Mouse (Mus musculus) hindbrain, embryonic 13.5 days (tissue): Measurements from ENCODE around the gene Map7d1. TPM values are rescaled to one million over a fixed set of nuclear protein-coding genes. Genes with fewer than 3 reads are reported as not detected.
A peak's percentile ranks its signal among the peaks of the same experiment; 100 is the strongest.

Source experiments
- ATAC-seq: fragments of 200-750 bp; cut with Nextera tagmentation; 2 replicates; pipeline ENCODE4 v1.8.0; 2017; ENCODE audit warnings: moderate TSS enrichment; ENCODE audit not compliant: low FRiP score
- H3K27ac ChIP-seq: fragments of 300-500 bp; sonication (generic); 2 replicates; pipeline ENCODE4 v1.5.1; 2015; ENCODE audit warnings: inconsistent platforms, mild to moderate bottlenecking, moderate library complexity
- H3K27me3 ChIP-seq: fragments of 300-500 bp; sonication (generic); 2 replicates; pipeline ENCODE4 v1.6.1; 2015; ENCODE audit warnings: mild to moderate bottlenecking, inconsistent platforms
- H3K36me3 ChIP-seq: fragments of 300-500 bp; sonication (generic); 2 replicates; pipeline ENCODE4 v1.6.1; 2015; ENCODE audit warnings: mild to moderate bottlenecking, inconsistent platforms
- H3K4me1 ChIP-seq: fragments of 300-500 bp; sonication (generic); replicated peaks from 2 replicates; pipeline ENCODE4 v1.6.1; 2015; ENCODE audit warnings: inconsistent platforms
- H3K4me2 ChIP-seq: fragments of 300-500 bp; sonication (generic); 2 replicates; pipeline ENCODE4 v1.6.1; 2015; ENCODE audit warnings: inconsistent platforms, mild to moderate bottlenecking, moderate library complexity
- H3K4me3 ChIP-seq: fragments of 300-500 bp; sonication (generic); 2 replicates; pipeline ENCODE4 v1.5.1; 2015; ENCODE audit warnings: mild to moderate bottlenecking, inconsistent platforms
- H3K9ac ChIP-seq: fragments of 300-500 bp; sonication (generic); 2 replicates; pipeline ENCODE4 v1.6.1; 2015; ENCODE audit warnings: mild to moderate bottlenecking, inconsistent platforms
- H3K9me3 ChIP-seq: fragments of 300-500 bp; sonication (generic); 2 replicates; pipeline ENCODE4 v1.6.1; 2016; ENCODE audit warnings: inconsistent platforms
- WGBS: fragments of 180-500 bp; shearing (Covaris S2); methylation state at CpG from one replicate; pipeline ENCODE4 v1.1.7; 2015; 5-methylcytosine and 5-hydroxymethylcytosine counted together
- polyA plus RNA-seq: library from polyadenylated mRNA; unstranded; fragments of >200 nt; fragmentation: Nextera tagmentation; extraction: Ambion mirVana; gene quantifications from 2 replicates; pipeline ENCODE4 v1.2.1, GENCODE M21; 2015

Gene Map7d1
- polyA plus RNA-seq, 1 experiment from 2014 or later = 81.8 TPM

- H3K27ac ChIP-seq = peak within 1 kb of the TSS; percentile 70; the same call in 1 of the 2 replicates
- H3K36me3 ChIP-seq = no peaks in the 10 kb centered on the region
- H3K27me3 ChIP-seq = no peaks in the 10 kb centered on the region
- peak; percentile 95 for ATAC-seq
- H3K4me3 ChIP-seq = peak within 1 kb of the TSS; percentile 80
- H3K4me1 ChIP-seq = peaks cover 60% of the 10 kb centered on the region
- peak within 1 kb of the TSS; percentile 91 for H3K9ac ChIP-seq
- H3K9me3 ChIP-seq = no peaks in the 10 kb centered on the region
- H3K4me2 ChIP-seq = peak within 1 kb of the TSS; percentile 80
- WGBS = under 1% methylated on average over 46 of the region's 46 CpGs
Observed at GRCm38 (mm10) chr4:126262119-126262807, 6.1 kb upstream of the Map7d1 start, which contains the start of gene Trappc3. TSS of gene Trappc3 (plus strand) at chr4:126262325.

- H3K4me2 ChIP-seq = no peak overlapping the region
- WGBS = 53% methylated on average over 7 of the region's 7 CpGs
- H3K27ac ChIP-seq = peak overlapping the region; percentile 30; the same call in 1 of the 2 replicates
- no peak overlapping the region for H3K4me3 ChIP-seq
- no peaks in the 10 kb centered on the region for H3K9me3 ChIP-seq
- H3K9ac ChIP-seq = peak overlapping the region; percentile 35; the same call in 1 of the 2 replicates
- H3K27me3 ChIP-seq = no peaks in the 10 kb centered on the region
- peaks cover 65% of the 10 kb centered on the region for H3K4me1 ChIP-seq
- no peaks in the 10 kb centered on the region for H3K36me3 ChIP-seq
- ATAC-seq = 0 out of 2 replicates have a peak, but pooled peaks have one; percentile 4
Observed at GRCm38 (mm10) chr4:126261675-126262074, 5.5 kb upstream of the Map7d1 start.

- no peak for ATAC-seq
- 78% methylated on average over 6 of the region's 6 CpGs for WGBS
- Histone ChIP-seq H3K9me3 (no peaks in the 10 kb centered on the region), H3K4me3 (no peak overlapping the region), H3K4me1 (peaks cover 61% of the 10 kb centered on the region), H3K36me3 (no peaks in the 10 kb centered on the region), H3K9ac (peak overlapping the region; percentile 35), H3K27me3 (no peaks in the 10 kb centered on the region), H3K4me2 (peak overlapping the region; percentile 15; the same call in 1 of the 2 replicates), H3K27ac (peak overlapping the region; percentile 60; the same call in 1 of the 2 replicates)
Observed at GRCm38 (mm10) chr4:126261266-126261665, 5.1 kb upstream of the Map7d1 start.

- no peak for ATAC-seq
Observed at GRCm38 (mm10) chr4:126260520-126261201, 4.5 kb upstream of the Map7d1 start.

GRCm38 (mm10) chr4:126259523-126260160 lies 3.5 kb upstream of the Map7d1 start:
- Histone ChIP-seq H3K27me3 (no peaks in the 10 kb centered on the region), H3K4me3 (no peak overlapping the region), H3K4me1 (peaks cover 55% of the 10 kb centered on the region), H3K9me3 (no peaks in the 10 kb centered on the region), H3K4me2 (peak overlapping the region; percentile 35), H3K9ac (peak overlapping the region; percentile 49), H3K27ac (peak overlapping the region; percentile 74), H3K36me3 (no peaks in the 10 kb centered on the region)
- ATAC-seq = no peak
- under 1% methylated on average over 15 of the region's 15 CpGs for WGBS

More at GRCm38 (mm10) chr4:126260520-126261201, 4.5 kb upstream of the Map7d1 start:
- Histone ChIP-seq H3K27ac (peak overlapping the region; percentile 60), H3K9me3 (no peaks in the 10 kb centered on the region), H3K4me1 (peaks cover 58% of the 10 kb centered on the region), H3K4me2 (peak overlapping the region; percentile 15; the same call in 1 of the 2 replicates), H3K9ac (peak overlapping the region; percentile 35; the same call in 1 of the 2 replicates), H3K36me3 (no peaks in the 10 kb centered on the region), H3K27me3 (no peaks in the 10 kb centered on the region), H3K4me3 (no peak overlapping the region)
- 9% methylated on average over 10 of the region's 10 CpGs for WGBS

GRCm38 (mm10) chr4:126259063-126259462 lies 2.9 kb upstream of the Map7d1 start:
- WGBS = 21% methylated on average over 3 of the region's 3 CpGs

GRCm38 (mm10) chr4:126256967-126257881 lies 1.1 kb upstream of the Map7d1 start:
- ATAC-seq = no peak
- Histone ChIP-seq H3K9me3 (no peaks in the 10 kb centered on the region), H3K4me3 (peak overlapping the region; percentile 100), H3K4me2 (peak overlapping the region; percentile 99), H3K27me3 (no peaks in the 10 kb centered on the region), H3K27ac (peak overlapping the region; percentile 95), H3K9ac (peak overlapping the region; percentile 100), H3K36me3 (no peaks in the 10 kb centered on the region), H3K4me1 (peaks cover 69% of the 10 kb centered on the region)
- 3% methylated on average over 26 of the region's 26 CpGs for WGBS

More at GRCm38 (mm10) chr4:126259063-126259462, 2.9 kb upstream of the Map7d1 start:
- H3K27me3 ChIP-seq = no peaks in the 10 kb centered on the region
- no peaks in the 10 kb centered on the region for H3K9me3 ChIP-seq
- ATAC-seq = no peak
- H3K4me3 ChIP-seq = no peak overlapping the region
- H3K4me1 ChIP-seq = peaks cover 61% of the 10 kb centered on the region
- H3K27ac ChIP-seq = peak overlapping the region; percentile 74
- H3K36me3 ChIP-seq = no peaks in the 10 kb centered on the region
- H3K9ac ChIP-seq = no peak overlapping the region
- no peak overlapping the region for H3K4me2 ChIP-seq

GRCm38 (mm10) chr4:126255113-126256001 lies 786 bp downstream of the Map7d1 start:
- WGBS = under 1% methylated on average over 50 of the region's 50 CpGs
- peaks cover 71% of the 10 kb centered on the region for H3K4me1 ChIP-seq
- peaks cover 4% of the 10 kb centered on the region for H3K36me3 ChIP-seq
- H3K9me3 ChIP-seq = no peaks in the 10 kb centered on the region
- H3K27me3 ChIP-seq = no peaks in the 10 kb centered on the region
- peak overlapping the region; percentile 100 for H3K9ac ChIP-seq
- H3K27ac ChIP-seq = peak overlapping the region; percentile 95
- H3K4me2 ChIP-seq = peak overlapping the region; percentile 99
- ATAC-seq = peak; percentile 26
- peak overlapping the region; percentile 100 for H3K4me3 ChIP-seq

GRCm38 (mm10) chr4:126254315-126255112 lies 1.6 kb downstream of the Map7d1 start:
- ATAC-seq = peak; percentile 13
- H3K36me3 ChIP-seq = peaks cover 5% of the 10 kb centered on the region
- H3K27ac ChIP-seq = peak overlapping the region; percentile 95
- H3K4me3 ChIP-seq = peak overlapping the region; percentile 100
- H3K4me1 ChIP-seq = peaks cover 71% of the 10 kb centered on the region
- H3K9me3 ChIP-seq = no peaks in the 10 kb centered on the region
- peak overlapping the region; percentile 100 for H3K9ac ChIP-seq
- H3K27me3 ChIP-seq = no peaks in the 10 kb centered on the region
- peak overlapping the region; percentile 99 for H3K4me2 ChIP-seq
- WGBS = 17% methylated on average over 9 of the region's 9 CpGs

GRCm38 (mm10) chr4:126253637-126254272 lies 2.4 kb downstream of the Map7d1 start:
- H3K27me3 ChIP-seq = no peaks in the 10 kb centered on the region
- peaks cover 5% of the 10 kb centered on the region for H3K36me3 ChIP-seq
- H3K9me3 ChIP-seq = no peaks in the 10 kb centered on the region
- peaks cover 72% of the 10 kb centered on the region for H3K4me1 ChIP-seq
- H3K9ac ChIP-seq = peak overlapping the region; percentile 100
- 75% methylated on average over 14 of the region's 14 CpGs for WGBS
- peak overlapping the region; percentile 100 for H3K4me3 ChIP-seq
- peak overlapping the region; percentile 99 for H3K4me2 ChIP-seq
- peak overlapping the region; percentile 95; the same call in 1 of the 2 replicates for H3K27ac ChIP-seq
- ATAC-seq = no peak
